Mouse (Mus musculus) heart, embryonic 15.5 days (tissue): ENCODE measurements around the gene 4632433K11Rik. TPM values are rescaled to one million over a fixed set of nuclear protein-coding genes. Genes with fewer than 3 reads are reported as not detected.

Experiments used
- ATAC-seq: fragments of 200-750 bp; cut with Nextera tagmentation; replicated peaks from 2 replicates; pipeline ENCODE4 v1.8.0; 2017; ENCODE audit warnings: low read depth, moderate TSS enrichment; ENCODE audit not compliant: insufficient number of reproducible peaks, insufficient read depth, low FRiP score
- H3K27ac ChIP-seq: fragments of 300-500 bp; sonication (generic); 2 replicates; pipeline ENCODE4 v1.5.1; 2015; ENCODE audit warnings: mild to moderate bottlenecking, inconsistent platforms
- H3K27me3 ChIP-seq: fragments of 300-500 bp; sonication (generic); 2 replicates; pipeline ENCODE4 v1.6.1; 2015; ENCODE audit warnings: inconsistent platforms
- H3K36me3 ChIP-seq: fragments of 300-500 bp; sonication (generic); 2 replicates; pipeline ENCODE4 v1.6.1; 2015; ENCODE audit warnings: mild to moderate bottlenecking, inconsistent platforms
- H3K4me1 ChIP-seq: fragments of 300-500 bp; sonication (generic); replicated peaks from 2 replicates; pipeline ENCODE4 v1.6.1; 2015; ENCODE audit warnings: inconsistent platforms
- H3K4me2 ChIP-seq: fragments of 300-500 bp; sonication (generic); 2 replicates; pipeline ENCODE4 v1.6.1; 2015; ENCODE audit warnings: inconsistent platforms, mild to moderate bottlenecking, moderate library complexity
- H3K4me3 ChIP-seq: fragments of 300-500 bp; sonication (generic); 2 replicates; pipeline ENCODE4 v1.5.1; 2015; ENCODE audit warnings: mild to moderate bottlenecking, inconsistent platforms
- H3K9ac ChIP-seq: fragments of 300-500 bp; sonication (generic); 2 replicates; pipeline ENCODE4 v1.6.1; 2015; ENCODE audit warnings: mild to moderate bottlenecking, inconsistent platforms
- H3K9me3 ChIP-seq: fragments of 300-500 bp; sonication (generic); replicated peaks from 2 replicates; pipeline ENCODE4 v1.6.1; 2016; ENCODE audit warnings: inconsistent platforms
- WGBS: fragments of 180-500 bp; shearing (Covaris S2); methylation state at CpG from one replicate; pipeline ENCODE4 v1.1.7; 2015; ENCODE audit warnings: mixed read lengths; 5-methylcytosine and 5-hydroxymethylcytosine counted together
- polyA plus RNA-seq: library from polyadenylated mRNA; unstranded; fragments of >200 nt; fragmentation: Nextera tagmentation; extraction: Ambion mirVana; gene quantifications from 2 replicates; pipeline ENCODE4 v1.2.1, GENCODE M21; 2015

Gene 4632433K11Rik
- polyA plus RNA-seq, 1 experiment from 2014 or later = not detected

- Histone ChIP-seq H3K9me3 (no peaks in the 10 kb centered on the region), H3K27me3 (no peaks in the 10 kb centered on the region), H3K9ac (peak overlapping the region; percentile 93), H3K4me2 (peak overlapping the region; percentile 67), H3K4me3 (peak overlapping the region; percentile 85), H3K36me3 (peaks cover 18% of the 10 kb centered on the region; the same call in 1 of the 2 replicates), H3K4me1 (peaks cover 13% of the 10 kb centered on the region), H3K27ac (peak overlapping the region; percentile 96)
- no peak for ATAC-seq
- WGBS = 50% methylated on average over 5 of the region's 5 CpGs
Measured at GRCm38 (mm10) chr7:5021197-5021596, 12.7 kb upstream of the 4632433K11Rik start.

- Histone ChIP-seq H3K4me1 (no peaks in the 10 kb centered on the region), H3K36me3 (peaks cover 80% of the 10 kb centered on the region), H3K4me3 (no peak overlapping the region), H3K4me2 (no peak overlapping the region), H3K27ac (no peak overlapping the region), H3K9ac (no peak overlapping the region), H3K27me3 (no peaks in the 10 kb centered on the region), H3K9me3 (peaks cover 24% of the 10 kb centered on the region)
- no peak for ATAC-seq
- 91% methylated on average over 22 of the region's 22 CpGs for WGBS
Measured at GRCm38 (mm10) chr7:5029543-5029942, 4.4 kb upstream of the 4632433K11Rik start.

DNA sequence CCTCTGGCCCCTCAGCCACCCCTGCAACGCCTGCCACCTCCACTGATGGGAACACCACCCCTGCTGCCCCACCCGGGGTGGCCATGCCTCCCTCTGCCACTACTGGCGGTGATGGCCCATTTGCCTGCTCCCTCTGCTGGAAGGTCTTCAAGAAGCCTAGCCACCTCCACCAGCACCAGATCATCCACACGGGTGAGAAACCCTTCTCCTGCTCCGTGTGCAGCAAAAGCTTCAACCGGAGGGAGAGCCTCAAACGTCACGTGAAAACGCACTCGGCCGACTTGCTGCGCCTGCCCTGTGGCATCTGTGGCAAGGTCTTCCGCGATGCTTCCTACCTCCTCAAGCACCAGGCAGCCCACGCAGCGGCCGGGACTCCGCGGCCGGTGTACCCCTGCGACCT, 4.0 kb upstream of the 4632433K11Rik start:
- ATAC-seq = no peak

DNA sequence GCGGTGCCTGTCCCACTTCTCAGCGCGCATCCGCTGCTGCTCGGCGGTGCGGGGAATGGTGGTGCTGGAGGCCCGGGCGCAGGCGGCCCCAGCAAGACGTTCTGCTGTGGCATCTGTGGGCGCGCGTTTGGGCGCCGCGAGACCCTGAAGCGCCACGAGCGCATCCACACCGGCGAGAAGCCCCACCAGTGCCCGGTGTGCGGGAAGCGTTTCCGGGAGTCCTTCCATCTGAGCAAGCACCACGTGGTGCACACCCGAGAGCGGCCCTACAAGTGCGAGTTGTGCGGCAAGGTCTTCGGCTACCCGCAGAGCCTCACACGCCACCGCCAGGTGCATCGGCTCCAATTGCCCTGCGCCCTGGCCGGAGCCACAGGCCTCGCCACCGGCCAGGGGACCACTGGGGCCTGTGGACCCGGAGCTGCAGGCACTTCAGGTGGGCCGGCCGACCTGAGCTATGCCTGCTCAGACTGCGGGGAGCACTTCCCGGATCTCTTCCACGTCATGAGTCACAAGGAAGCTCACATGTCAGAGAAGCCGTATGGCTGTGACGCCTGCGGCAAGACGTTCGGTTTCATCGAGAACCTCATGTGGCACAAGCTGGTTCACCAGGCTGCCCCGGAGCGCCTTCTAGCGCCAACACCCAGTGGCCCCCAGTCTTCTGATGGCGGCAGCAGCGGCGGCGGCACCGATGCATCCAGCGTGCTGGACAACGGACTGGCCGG, 3.2 kb upstream of the 4632433K11Rik start:
- ATAC-seq = no peak; the same call in 1 of the 2 replicates
- no peak overlapping the region for H3K9ac ChIP-seq
- H3K4me3 ChIP-seq = no peak overlapping the region
- peaks cover 91% of the 10 kb centered on the region for H3K36me3 ChIP-seq
- H3K27ac ChIP-seq = no peak overlapping the region
- H3K9me3 ChIP-seq = peaks cover 24% of the 10 kb centered on the region
- no peaks in the 10 kb centered on the region for H3K27me3 ChIP-seq
- 81% methylated on average over 63 of the region's 63 CpGs for WGBS
- no peak overlapping the region for H3K4me2 ChIP-seq
- no peaks in the 10 kb centered on the region for H3K4me1 ChIP-seq

More for the DNA sequence above, 4.0 kb upstream of the 4632433K11Rik start:
- H3K36me3 ChIP-seq = peaks cover 84% of the 10 kb centered on the region
- H3K9me3 ChIP-seq = peaks cover 24% of the 10 kb centered on the region
- WGBS = 88% methylated on average over 21 of the region's 21 CpGs
- no peaks in the 10 kb centered on the region for H3K27me3 ChIP-seq
- H3K9ac ChIP-seq = no peak overlapping the region
- no peak overlapping the region for H3K27ac ChIP-seq
- no peaks in the 10 kb centered on the region for H3K4me1 ChIP-seq
- no peak overlapping the region for H3K4me2 ChIP-seq
- no peak overlapping the region for H3K4me3 ChIP-seq

DNA sequence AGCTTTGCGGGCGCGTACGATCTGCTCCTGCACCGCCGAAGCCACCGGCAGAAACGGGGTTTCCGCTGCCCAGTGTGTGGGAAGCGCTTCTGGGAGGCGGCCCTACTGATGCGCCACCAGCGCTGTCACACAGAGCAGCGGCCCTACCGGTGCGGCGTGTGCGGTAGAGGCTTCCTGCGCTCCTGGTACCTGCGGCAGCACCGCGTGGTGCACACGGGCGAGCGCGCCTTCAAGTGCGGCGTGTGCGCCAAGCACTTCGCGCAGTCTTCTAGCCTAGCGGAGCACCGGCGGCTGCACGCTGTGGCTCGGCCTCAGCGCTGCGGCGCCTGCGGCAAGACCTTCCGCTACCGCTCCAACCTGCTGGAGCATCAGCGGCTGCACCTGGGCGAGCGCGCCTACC, 2.4 kb upstream of the 4632433K11Rik start:
- no peaks in the 10 kb centered on the region for H3K27me3 ChIP-seq
- H3K4me1 ChIP-seq = no peaks in the 10 kb centered on the region
- H3K4me2 ChIP-seq = no peak overlapping the region
- H3K9me3 ChIP-seq = peaks cover 24% of the 10 kb centered on the region
- H3K9ac ChIP-seq = no peak overlapping the region
- no peak for ATAC-seq
- H3K4me3 ChIP-seq = no peak overlapping the region
- H3K36me3 ChIP-seq = peaks cover 90% of the 10 kb centered on the region
- H3K27ac ChIP-seq = no peak overlapping the region
- 82% methylated on average over 46 of the region's 46 CpGs for WGBS

- Histone ChIP-seq H3K4me2 (no peak overlapping the region), H3K9me3 (peaks cover 10% of the 10 kb centered on the region), H3K27ac (no peak overlapping the region), H3K36me3 (peaks cover 54% of the 10 kb centered on the region), H3K27me3 (no peaks in the 10 kb centered on the region), H3K4me3 (no peak overlapping the region), H3K4me1 (peaks cover 13% of the 10 kb centered on the region), H3K9ac (no peak overlapping the region)
- no peak for ATAC-seq
- 96% methylated on average over 17 of the region's 17 CpGs for WGBS
Measured at GRCm38 (mm10) chr7:5035628-5036027, 1.7 kb downstream of the 4632433K11Rik start.

DNA sequence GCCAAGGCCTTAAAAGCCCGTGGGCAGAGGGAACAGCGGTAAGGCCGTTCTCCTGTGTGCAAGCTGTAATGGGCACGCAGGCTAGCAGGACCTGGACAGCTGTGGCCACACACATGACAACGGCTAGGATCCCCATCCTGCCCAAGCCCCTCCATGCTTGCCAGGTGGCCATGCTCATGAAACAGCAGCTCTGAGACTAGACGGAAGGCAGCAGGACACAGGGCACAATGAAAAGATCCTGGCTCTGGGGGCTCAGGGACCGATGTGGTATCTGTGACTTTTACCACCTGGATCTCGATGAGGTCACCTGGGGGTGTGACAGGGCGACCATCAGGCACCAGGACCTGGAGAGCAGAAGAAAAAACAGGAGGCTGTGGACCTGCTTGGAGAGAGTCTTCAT, 2.2 kb downstream of the 4632433K11Rik start:
- Histone ChIP-seq H3K4me1 (peaks cover 13% of the 10 kb centered on the region), H3K9ac (no peak overlapping the region), H3K36me3 (peaks cover 49% of the 10 kb centered on the region), H3K4me2 (no peak overlapping the region), H3K27me3 (no peaks in the 10 kb centered on the region), H3K27ac (no peak overlapping the region), H3K4me3 (no peak overlapping the region), H3K9me3 (peaks cover 5% of the 10 kb centered on the region)
- WGBS = 90% methylated on average over 9 of the region's 9 CpGs
- no peak for ATAC-seq

- 90% methylated on average over 7 of the region's 7 CpGs for WGBS
Measured at GRCm38 (mm10) chr7:5037026-5037425, 3.1 kb downstream of the 4632433K11Rik start.

GRCm38 (mm10) chr7:5037467-5037866, 3.5 kb downstream of the 4632433K11Rik start:
- Histone ChIP-seq H3K4me2 (peak overlapping the region; percentile 60), H3K36me3 (peaks cover 36% of the 10 kb centered on the region), H3K9me3 (no peaks in the 10 kb centered on the region), H3K9ac (peak overlapping the region; percentile 82; the same call in 1 of the 2 replicates), H3K27ac (peak overlapping the region; percentile 96), H3K4me1 (peaks cover 13% of the 10 kb centered on the region), H3K27me3 (no peaks in the 10 kb centered on the region), H3K4me3 (peak overlapping the region; percentile 77)
- 72% methylated on average over 8 of the region's 8 CpGs for WGBS
- ATAC-seq = no peak

More at GRCm38 (mm10) chr7:5037026-5037425, 3.1 kb downstream of the 4632433K11Rik start:
- Histone ChIP-seq H3K4me1 (peaks cover 13% of the 10 kb centered on the region), H3K36me3 (peaks cover 40% of the 10 kb centered on the region), H3K27me3 (no peaks in the 10 kb centered on the region), H3K4me3 (no peak overlapping the region), H3K27ac (no peak overlapping the region), H3K9ac (no peak overlapping the region), H3K9me3 (no peaks in the 10 kb centered on the region), H3K4me2 (peak overlapping the region; percentile 60; the same call in 1 of the 2 replicates)
- ATAC-seq = no peak

DNA sequence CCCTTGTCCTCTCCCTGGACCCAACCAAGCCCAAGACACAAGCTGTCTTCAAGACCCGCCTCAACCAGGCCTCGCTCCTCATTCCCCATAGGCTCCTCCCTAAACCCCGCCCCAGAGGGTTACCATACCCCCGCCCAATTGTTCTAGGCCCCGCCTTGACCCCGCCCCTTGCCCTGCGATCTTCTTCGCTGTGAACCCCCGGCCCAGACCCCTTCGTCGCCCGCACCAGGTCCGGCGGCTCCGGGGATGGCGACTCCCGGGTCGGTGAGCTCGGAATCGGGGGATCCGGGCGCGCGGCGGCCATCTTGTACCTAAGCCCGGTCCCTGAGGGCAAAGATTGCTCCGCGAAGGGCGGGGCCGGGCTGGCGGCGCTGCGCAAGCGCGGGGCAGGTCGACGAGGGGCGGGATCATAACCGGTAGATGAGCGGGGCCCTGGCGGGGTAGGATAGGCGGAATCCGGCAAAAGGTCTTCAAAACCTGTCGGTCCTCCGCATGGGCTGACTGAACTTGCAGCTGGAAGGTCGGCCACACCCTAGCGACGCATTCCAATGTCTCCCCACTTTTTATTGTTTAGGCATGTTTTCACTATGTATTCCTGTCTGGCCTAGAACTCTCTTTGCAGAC, 4.3 kb downstream of the 4632433K11Rik start, which contains the start of gene Zfp784:
Zfp784 (minus strand) TSS at position 338 of the 624 bp plus-strand sequence.
- Histone ChIP-seq H3K9ac (peak within 1 kb of the TSS; percentile 82), H3K9me3 (no peaks in the 10 kb centered on the region), H3K27ac (peak within 1 kb of the TSS; percentile 96), H3K4me1 (peaks cover 13% of the 10 kb centered on the region), H3K4me2 (peak within 1 kb of the TSS; percentile 60), H3K36me3 (peaks cover 28% of the 10 kb centered on the region), H3K4me3 (peak within 1 kb of the TSS; percentile 77), H3K27me3 (no peaks in the 10 kb centered on the region)
- ATAC-seq = peak; percentile 96
- under 1% methylated on average over 48 of the region's 48 CpGs for whole genome bisulfite sequencing

DNA sequence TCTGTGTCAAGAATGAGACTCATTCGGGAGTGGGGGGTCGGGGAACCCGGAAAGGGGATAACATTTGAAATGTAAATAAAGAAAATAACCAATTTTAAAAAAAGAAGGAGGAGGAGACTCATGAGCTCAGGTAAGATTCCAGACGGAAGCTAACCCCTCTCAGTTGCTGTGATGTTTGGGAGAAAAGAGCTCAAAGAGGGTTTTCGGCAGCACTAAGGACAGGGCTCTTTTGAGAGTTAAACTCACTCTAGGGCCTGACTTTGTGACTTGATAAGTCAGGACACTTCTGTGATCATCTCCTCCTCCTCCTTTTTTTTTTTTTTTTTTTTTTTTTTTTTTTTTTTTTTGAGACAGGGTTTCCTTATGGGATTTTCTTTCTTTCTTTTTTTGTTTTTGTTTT, 5.0 kb downstream of the 4632433K11Rik start:
- peak overlapping the region; percentile 96 for H3K27ac ChIP-seq
- peak overlapping the region; percentile 60 for H3K4me2 ChIP-seq
- WGBS = 25% methylated on average over 5 of the region's 5 CpGs
- peaks cover 13% of the 10 kb centered on the region for H3K4me1 ChIP-seq
- H3K36me3 ChIP-seq = peaks cover 21% of the 10 kb centered on the region
- peak overlapping the region; percentile 77 for H3K4me3 ChIP-seq
- ATAC-seq = no peak
- no peaks in the 10 kb centered on the region for H3K9me3 ChIP-seq
- no peaks in the 10 kb centered on the region for H3K27me3 ChIP-seq
- H3K9ac ChIP-seq = peak overlapping the region; percentile 82; the same call in 1 of the 2 replicates
